Mouse (Mus musculus) intestine, postnatal 0 days (tissue): ENCODE measurements around the gene Mapkapk5. TPM values are rescaled to one million over a fixed set of nuclear protein-coding genes. Genes with fewer than 3 reads are reported as not detected.

ENCODE experiments used
- ATAC-seq: fragments of 200-750 bp; cut with Nextera tagmentation; 2 replicates; pipeline ENCODE4 v1.8.0; 2017; ENCODE audit warnings: mild to moderate bottlenecking, moderate TSS enrichment, moderate library complexity
- H3K27ac ChIP-seq: fragments of 300-500 bp; sonication (generic); 2 replicates; pipeline ENCODE4 v1.5.1; 2014; ENCODE audit warnings: mild to moderate bottlenecking, low read depth, low read length, moderate library complexity
- H3K27me3 ChIP-seq: fragments of 300-500 bp; sonication (generic); replicated peaks from 2 replicates; pipeline ENCODE4 v1.6.1; 2014; ENCODE audit warnings: low read length, mixed read lengths; ENCODE audit not compliant: control insufficient read depth, insufficient read depth
- H3K36me3 ChIP-seq: fragments of 300-500 bp; sonication (generic); 2 replicates; pipeline ENCODE4 v1.6.1; 2014; ENCODE audit warnings: mild to moderate bottlenecking, moderate library complexity; ENCODE audit not compliant: control insufficient read depth, insufficient read depth
- H3K4me1 ChIP-seq: fragments of 300-500 bp; sonication (generic); replicated peaks from 2 replicates; pipeline ENCODE4 v1.6.1; 2014; ENCODE audit warnings: antibody characterized with exemption, low read length, mixed read lengths; ENCODE audit not compliant: control insufficient read depth, insufficient read depth
- H3K4me2 ChIP-seq: fragments of 300-500 bp; sonication (generic); replicated peaks from 2 replicates; pipeline ENCODE4 v1.6.1; 2014; ENCODE audit warnings: low read depth, mild to moderate bottlenecking, moderate library complexity
- H3K4me3 ChIP-seq: fragments of 300-500 bp; sonication (generic); 2 replicates; pipeline ENCODE4 v1.5.1; 2014; ENCODE audit warnings: low read depth, low read length
- H3K9ac ChIP-seq: fragments of 300-500 bp; sonication (generic); 2 replicates; pipeline ENCODE4 v1.6.1; 2014; ENCODE audit warnings: mild to moderate bottlenecking, low read depth, low read length
- H3K9me3 ChIP-seq: fragments of 300-500 bp; sonication (generic); 2 replicates; pipeline ENCODE4 v1.6.1; 2016; ENCODE audit warnings: mixed run types; ENCODE audit not compliant: control insufficient read depth
- CTCF ChIP-seq: sonication (generic); IDR thresholded peaks from 2 replicates; pipeline ENCODE4 v1.5.1; 2016; ENCODE audit warnings: low read depth, mild to moderate bottlenecking, control low read depth, antibody characterized with exemption, moderate library complexity
- WGBS: fragments of 180-500 bp; shearing (Covaris S2); extraction: QIAGEN DNeasy Blood & Tissue Kit; methylation state at CpG from one replicate; pipeline ENCODE4 v1.1.7; 2014; 5-methylcytosine and 5-hydroxymethylcytosine counted together
- polyA plus RNA-seq: library from polyadenylated mRNA; unstranded; fragments of >200 nt; fragmentation: Nextera tagmentation; extraction: Ambion mirVana; gene quantifications from 2 replicates; pipeline ENCODE4 v1.2.1, GENCODE M21; 2015

Mapkapk5 gene
- 36.7 and 36.9 TPM in 2 replicates for polyA plus RNA-seq

DNA sequence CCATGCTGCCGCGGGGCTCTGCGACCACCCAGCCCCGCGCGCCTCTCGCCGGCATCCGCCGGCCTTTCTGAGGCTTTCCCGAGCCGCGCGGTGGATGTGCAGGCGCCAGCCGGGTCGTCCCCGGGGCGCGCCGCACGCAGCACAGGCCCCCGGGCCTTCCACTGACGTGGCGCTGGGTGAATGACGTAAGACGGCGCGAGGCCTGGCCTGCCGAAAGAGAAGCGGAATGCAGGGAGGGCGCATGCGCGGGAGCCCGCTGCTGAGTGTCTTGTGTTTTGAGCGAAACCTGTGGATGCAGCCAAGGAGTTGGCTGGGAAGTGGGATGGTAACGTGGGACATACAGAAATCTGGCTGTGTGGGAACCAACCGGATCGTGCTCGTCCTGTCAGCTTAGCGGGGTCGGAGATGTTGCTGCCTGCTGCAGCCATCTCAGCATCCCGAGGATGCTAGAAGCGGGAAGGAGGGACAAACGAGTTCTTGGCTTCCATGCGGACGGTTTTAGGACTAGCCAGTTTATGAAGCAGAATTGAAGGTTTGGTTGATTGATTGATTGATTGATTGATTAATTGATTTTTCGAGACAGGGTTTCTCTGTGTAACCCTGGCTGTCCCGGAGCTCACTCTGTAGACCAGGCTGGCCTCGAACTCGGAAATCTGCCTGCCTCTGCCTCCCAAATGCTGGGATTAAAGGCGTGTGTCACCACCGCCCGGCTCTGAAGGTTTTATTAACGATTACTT, at the start of gene Mapkapk5:
Gene Mapkapk5 (minus strand): TSS at position 113 of the 737 bp plus-strand sequence.
- H3K4me1 ChIP-seq, result 0 out of 2 replicates have a peak, but pooled peaks cover 6% of the 10 kb centered on the region
- under 1% methylated on average over 55 of the region's 55 CpGs for WGBS
- no peaks in the 10 kb centered on the region for H3K9me3 ChIP-seq
- no peak for TF ChIP-seq CTCF
- peak within 1 kb of the TSS; percentile 100 for H3K9ac ChIP-seq
- no peaks in the 10 kb centered on the region for H3K27me3 ChIP-seq
- peak within 1 kb of the TSS; percentile 76 for H3K4me2 ChIP-seq
- ATAC-seq, result peak; percentile 91
- H3K4me3 ChIP-seq, result peak within 1 kb of the TSS; percentile 95
- H3K27ac ChIP-seq, result peak within 1 kb of the TSS; percentile 97
- no peaks in the 10 kb centered on the region for H3K36me3 ChIP-seq

DNA sequence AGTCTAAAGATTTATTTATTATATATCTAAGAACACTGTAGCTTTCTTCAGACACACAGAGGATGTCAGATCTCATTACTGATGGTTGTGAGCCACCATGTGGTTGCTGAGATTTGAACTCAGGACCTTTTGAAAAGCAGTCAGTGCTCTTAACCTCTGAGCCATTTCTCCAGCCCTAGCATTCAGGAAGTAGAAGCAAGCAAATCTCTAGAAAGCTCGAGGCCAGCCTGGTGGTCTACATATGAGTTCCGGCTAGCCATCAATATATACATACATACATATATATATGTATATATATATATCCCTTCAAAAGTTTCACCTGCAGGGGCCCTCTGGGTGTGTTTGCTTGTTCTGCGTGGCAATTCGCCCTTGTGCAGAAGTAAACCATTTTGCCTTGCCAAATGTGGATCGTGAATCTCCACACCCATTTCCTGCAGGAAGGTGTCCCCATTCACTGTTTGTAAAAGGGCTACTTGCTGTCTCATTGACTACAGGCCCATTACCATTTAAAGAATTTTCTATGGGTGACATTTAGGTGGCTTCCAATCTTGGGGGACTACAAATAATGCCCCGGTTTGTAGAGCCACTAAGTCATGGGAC, 49.1 kb upstream of the Mapkapk5 start:
- 49% methylated on average over 6 of the region's 6 CpGs for WGBS
- Histone ChIP-seq H3K27me3 (no peaks in the 10 kb centered on the region), H3K36me3 (no peaks in the 10 kb centered on the region), H3K4me2 (peak overlapping the region; percentile 90; the same call in 1 of the 2 replicates), H3K9me3 (no peaks in the 10 kb centered on the region), H3K9ac (no peak overlapping the region), H3K27ac (no peak overlapping the region), H3K4me1 (peaks cover 3% of the 10 kb centered on the region; the same call in 1 of the 2 replicates), H3K4me3 (no peak overlapping the region)
- ATAC-seq, result no peak
- no peak for TF ChIP-seq CTCF

- Histone ChIP-seq H3K27me3 (no peaks in the 10 kb centered on the region), H3K4me2 (peak within 1 kb of the TSS; percentile 90), H3K36me3 (no peaks in the 10 kb centered on the region), H3K4me3 (peak within 1 kb of the TSS; percentile 62), H3K27ac (peak within 1 kb of the TSS; percentile 88), H3K9ac (peak within 1 kb of the TSS; percentile 59), H3K4me1 (peaks cover 3% of the 10 kb centered on the region; the same call in 1 of the 2 replicates), H3K9me3 (no peaks in the 10 kb centered on the region)
- WGBS, result 3% methylated on average over 47 of the region's 47 CpGs
- ATAC-seq, result peak; percentile 78
- TF ChIP-seq CTCF, result peak; percentile 51
Measured at GRCm38 (mm10) chr5:121593451-121594401, 48.0 kb upstream of the Mapkapk5 start, which contains the start of gene Aldh2. Gene Aldh2 (minus strand): TSS chr5:121593824.

DNA sequence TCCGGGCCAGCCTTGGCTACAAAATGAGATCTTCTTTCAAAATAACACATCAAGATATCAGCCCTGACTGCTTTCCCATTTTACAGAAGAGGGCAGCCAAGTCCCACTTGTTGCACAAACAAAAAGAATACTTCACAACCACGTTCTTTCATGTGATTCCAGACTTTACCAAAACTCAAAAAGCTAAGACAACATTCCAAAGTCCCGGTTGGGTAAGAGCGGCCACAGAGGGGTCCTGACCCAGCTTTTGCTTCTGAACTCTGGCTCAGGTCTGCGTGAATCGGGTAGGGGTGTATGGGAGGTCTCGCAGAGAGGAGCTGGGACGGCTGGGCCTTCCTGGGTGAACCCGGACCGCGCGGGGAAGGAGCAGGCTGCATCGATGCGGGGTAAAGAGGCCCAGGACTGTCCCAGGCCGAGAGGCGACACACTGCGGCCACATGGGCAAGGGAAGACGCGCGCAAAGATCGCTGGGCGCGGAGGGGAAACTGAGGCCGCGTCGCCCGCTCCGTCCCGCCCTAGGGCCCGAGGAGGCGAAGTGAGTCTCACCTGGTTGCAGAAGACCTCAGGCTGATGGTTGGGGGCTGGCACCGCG, 47.2 kb upstream of the Mapkapk5 start:
- no peaks in the 10 kb centered on the region for H3K27me3 ChIP-seq
- ATAC-seq, result peak; percentile 16; the same call in 1 of the 2 replicates
- TF ChIP-seq CTCF, result no peak
- peak overlapping the region; percentile 90 for H3K4me2 ChIP-seq
- peak overlapping the region; percentile 59 for H3K9ac ChIP-seq
- peaks cover 3% of the 10 kb centered on the region; the same call in 1 of the 2 replicates for H3K4me1 ChIP-seq
- peak overlapping the region; percentile 62 for H3K4me3 ChIP-seq
- no peaks in the 10 kb centered on the region for H3K9me3 ChIP-seq
- WGBS, result 6% methylated on average over 33 of the region's 33 CpGs
- peak overlapping the region; percentile 88; the same call in 1 of the 2 replicates for H3K27ac ChIP-seq
- no peaks in the 10 kb centered on the region for H3K36me3 ChIP-seq

- H3K9ac ChIP-seq, result no peak overlapping the region
Measured at GRCm38 (mm10) chr5:121592064-121592815, 46.5 kb upstream of the Mapkapk5 start.

More at GRCm38 (mm10) chr5:121592064-121592815, 46.5 kb upstream of the Mapkapk5 start:
- ATAC-seq, result no peak
- 65% methylated on average over 11 of the region's 11 CpGs for WGBS
- Histone ChIP-seq H3K4me1 (peaks cover 3% of the 10 kb centered on the region; the same call in 1 of the 2 replicates), H3K9me3 (no peaks in the 10 kb centered on the region), H3K27me3 (no peaks in the 10 kb centered on the region), H3K4me3 (peak overlapping the region; percentile 62), H3K36me3 (no peaks in the 10 kb centered on the region), H3K27ac (no peak overlapping the region), H3K4me2 (peak overlapping the region; percentile 90)
- no peak for TF ChIP-seq CTCF
